Mouse (Mus musculus) 3134 (cell line): ENCODE measurements around the gene Pafah1b1.

Experiments
- DNase-seq: peaks from one replicate; pipeline ENCODE4 v3.0.0-alpha.2; 2011; ENCODE audit warnings: low spot score; ENCODE audit not compliant: insufficient read length; ENCODE audit errors: extremely low read depth

Gene Pafah1b1

DNA sequence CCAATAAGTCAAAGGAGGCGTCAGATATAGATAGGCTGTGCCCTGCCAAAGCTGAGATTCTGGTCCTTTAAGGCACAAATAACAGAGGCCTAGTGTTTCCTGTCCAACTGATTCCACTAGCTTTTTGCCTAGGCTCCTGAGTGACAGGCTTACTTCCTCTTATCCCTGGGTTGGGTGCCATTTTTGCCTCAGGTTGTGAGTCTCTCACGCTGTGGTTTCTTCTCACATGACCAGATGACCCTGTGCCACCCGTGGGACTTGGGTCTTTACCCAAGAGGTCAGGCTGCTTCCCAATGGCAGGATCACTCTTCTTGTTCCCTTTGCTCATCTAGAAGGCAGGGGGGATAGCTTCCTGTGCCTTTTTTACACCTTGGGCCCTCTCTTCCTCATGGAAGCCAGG lies 60.2 kb downstream of the Pafah1b1 start:
- DNase-seq: no peak

DNA sequence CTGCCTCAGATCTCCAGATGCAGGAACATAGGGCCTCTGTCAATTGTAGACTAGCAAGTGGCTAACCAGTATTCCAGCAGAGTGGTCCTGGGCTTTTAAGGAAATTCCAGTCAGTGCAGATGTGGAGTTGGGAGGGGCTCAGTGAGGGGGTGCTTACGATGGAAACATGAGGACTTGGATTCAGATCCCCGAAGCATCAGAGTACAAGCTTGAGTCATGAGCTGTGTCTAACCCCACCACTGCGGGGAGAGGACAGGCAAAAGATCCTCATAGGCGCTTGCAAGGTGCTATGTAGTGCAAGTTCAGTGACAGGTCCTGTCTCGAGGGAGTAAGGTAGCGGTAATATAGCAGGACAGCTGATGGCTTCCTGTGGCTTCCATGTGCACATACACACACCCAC lies 62.2 kb downstream of the Pafah1b1 start:
- no peak for DNase-seq

DNA sequence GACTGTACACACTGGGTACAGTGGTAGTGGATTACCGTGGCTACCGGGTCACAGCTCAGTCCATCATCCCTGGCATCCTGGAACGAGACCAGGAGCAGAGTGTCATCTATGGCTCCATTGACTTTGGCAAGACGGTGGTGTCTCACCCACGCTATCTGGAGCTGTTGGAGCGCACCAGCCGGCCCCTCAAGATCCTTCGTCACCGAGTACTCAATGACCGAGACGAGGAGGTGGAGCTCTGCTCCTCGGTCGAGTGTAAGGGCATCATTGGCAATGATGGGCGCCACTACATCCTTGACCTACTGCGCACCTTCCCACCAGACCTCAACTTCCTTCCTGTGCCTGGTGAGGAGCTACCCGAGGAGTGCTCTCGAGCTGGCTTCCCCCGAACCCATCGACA lies 62.8 kb downstream of the Pafah1b1 start:
- DNase-seq: no peak

DNA sequence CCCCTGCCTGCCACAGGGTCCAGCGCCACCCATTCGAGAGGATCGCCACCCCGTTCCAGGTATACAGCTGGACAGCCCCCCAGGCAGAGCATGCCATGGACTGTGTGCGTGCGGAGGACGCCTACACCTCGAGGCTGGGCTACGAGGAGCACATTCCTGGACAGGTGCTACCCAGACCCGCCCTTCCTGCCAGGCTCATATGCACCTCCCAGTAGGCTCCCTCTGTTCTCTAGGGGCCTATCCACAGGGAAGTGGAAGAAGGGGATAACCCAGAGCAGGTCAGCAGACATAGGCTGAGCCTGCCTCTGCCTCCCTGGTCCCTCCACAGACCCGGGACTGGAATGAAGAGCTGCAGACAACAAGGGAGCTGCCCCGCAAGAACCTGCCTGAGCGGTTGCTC lies 64.1 kb downstream of the Pafah1b1 start:
- DNase-seq: no peak

DNA sequence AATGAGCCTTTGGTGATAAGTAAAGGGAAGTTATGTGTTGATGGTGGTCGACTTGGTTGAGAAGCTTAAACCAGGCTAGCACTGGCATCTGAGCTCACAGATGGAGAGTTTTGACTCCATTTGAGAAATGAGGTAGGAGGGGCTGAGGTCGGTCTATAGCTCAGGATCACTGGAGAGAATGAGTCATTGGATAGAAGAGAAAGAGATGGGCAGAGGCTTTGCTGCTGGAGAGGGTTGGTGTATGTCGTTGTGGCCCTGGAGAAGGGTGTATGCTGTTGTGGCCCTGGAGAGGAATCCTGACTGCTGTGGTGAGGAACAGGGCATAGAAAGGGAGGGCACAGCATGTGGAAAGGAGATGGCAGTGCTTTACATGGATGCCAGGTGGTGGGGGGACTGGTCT lies 68.5 kb downstream of the Pafah1b1 start:
- DNase-seq: no peak

DNA sequence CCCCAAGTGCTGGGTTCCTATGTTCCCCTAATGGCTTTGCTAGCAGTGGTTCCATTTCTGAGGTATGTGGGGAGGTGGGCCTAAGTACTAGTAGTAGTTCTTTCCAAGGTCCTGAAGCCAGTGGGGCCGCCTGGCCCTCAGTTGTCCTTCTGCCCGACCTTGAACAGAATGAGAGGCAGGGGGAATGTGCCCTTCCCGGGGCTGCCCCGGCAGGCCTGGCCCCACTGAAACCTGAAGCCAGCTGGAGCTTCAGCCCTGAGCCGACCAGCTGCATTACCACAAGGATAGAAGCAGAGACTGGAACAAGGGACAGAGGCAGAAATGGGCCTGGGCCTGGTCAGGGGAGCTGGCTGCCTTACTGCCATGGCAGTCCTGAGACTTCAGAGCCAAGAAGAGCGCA lies 71.1 kb downstream of the Pafah1b1 start:
- DNase-seq: no peak

DNA sequence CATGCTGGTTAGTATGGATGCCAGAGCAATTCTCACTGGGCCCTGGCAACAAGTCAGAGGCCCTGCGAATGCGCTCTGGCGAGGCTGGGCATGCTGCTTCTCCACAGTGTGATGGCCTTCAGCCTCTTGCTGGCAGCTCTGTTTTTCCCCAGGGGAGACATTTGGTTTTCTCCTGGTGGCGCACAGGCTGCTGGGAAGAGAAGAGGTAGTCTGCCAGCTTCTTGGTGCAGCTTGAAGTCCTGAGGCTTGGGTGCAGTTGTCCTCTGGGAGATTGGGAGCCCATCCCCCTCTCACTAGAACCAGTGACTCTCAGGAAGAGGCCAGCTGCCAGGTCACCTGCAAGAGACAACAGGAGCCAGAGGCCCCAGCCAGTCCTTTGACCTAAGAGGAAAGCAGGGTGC lies 71.7 kb downstream of the Pafah1b1 start:
- no peak for DNase-seq

DNA sequence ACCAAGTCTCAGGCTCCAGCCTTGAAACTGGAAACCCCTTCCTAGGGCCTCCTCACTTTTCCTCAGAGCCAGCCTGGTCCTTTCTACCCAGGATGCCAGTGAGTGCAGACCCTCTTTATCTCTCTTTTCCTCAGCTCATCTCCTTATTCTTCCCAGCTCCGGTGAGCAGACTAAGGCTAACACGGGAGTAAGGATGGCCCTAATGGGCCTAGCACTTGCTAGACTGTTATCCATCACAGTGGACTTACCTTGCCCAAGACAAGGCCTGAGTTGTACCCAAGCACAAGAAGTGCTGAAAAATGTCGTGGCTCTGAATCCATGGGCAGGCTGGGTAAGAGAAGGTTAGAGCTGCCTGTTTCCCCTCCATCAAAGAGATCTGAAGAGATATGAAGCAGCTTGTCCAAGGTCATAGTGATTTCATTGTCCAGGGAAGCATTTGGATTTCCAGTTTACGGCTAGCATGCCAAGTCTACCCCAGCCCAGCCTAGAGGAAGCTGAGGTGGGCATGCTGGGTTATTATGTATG lies 73.8 kb downstream of the Pafah1b1 start:
- no peak for DNase-seq

DNA sequence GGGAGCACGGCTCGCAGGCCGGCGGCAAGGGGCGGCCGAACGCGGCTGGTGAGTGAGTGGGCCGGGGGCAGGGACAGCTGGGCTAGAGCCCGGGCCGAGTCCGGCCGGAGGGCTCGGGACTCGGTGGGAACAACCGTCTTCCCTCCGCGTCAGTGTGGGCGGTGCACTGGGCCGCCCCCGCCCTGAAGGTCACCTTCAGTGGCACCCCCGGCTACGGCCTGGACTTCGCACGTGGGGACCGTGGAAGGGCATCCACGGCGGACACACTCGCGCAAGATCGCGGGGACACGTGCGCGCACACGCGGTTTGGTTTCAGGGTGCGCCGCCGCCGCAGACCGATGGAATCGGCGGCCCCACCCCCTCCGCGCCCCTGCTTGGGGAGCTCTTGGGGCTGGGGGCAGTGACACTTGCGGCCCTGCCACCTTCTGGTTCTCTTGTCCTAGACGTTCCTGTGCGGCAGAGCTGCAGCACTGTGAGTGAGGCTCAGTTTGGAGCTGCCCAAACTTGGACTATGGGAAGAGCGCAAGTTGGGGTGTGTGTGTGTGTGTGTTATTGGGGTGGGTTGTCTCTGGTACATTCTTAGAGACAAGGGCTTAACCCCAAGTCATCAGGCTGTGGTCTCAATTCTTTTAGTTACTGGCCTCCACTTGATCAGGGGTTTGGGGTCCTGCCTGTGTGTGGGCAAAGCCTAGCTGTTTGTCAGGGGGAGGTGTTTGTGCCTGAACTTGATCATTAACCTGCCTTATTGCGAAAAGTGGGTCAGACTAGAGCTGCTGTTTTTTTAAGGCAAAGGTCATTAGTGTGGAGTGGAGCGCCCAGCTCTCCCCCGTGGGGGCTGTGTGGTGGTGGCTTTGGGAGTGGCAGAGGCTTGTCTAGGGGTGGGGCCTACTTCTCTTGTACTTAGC lies 74.6 kb downstream of the Pafah1b1 start:
- peak; percentile 40 for DNase-seq

DNA sequence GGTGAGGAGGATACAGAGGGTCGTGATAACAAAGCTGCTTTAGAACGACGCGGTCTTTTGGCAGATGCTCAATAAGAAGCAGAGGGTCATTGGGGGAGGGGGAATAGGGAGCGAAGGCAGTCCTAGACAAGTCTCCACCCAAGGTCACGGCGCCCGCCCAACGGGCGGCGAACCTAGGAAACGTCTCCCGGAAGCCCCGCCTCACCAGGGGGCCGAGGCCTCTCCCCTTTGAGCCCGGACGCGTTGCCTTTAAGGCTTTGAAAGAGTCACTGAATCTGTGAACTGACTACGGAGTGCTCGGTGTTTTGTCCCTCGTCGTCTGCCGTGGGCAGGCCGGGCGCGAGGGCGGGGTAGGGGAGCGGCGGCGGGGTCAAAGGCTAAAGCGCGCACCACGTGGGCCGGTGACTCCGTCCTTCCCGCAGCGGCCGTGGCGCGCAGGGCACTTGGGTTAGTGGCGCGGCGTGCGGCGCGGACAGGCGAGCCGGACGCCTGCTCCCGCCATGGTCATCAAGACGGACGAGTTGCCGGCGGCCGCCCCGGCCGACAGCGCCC lies 75.3 kb downstream of the Pafah1b1 start, which contains the start of gene Cluh:
Gene Cluh (plus strand): TSS at position 401 of the 552 bp plus-strand sequence.
- peak; percentile 99 for DNase-seq

DNA sequence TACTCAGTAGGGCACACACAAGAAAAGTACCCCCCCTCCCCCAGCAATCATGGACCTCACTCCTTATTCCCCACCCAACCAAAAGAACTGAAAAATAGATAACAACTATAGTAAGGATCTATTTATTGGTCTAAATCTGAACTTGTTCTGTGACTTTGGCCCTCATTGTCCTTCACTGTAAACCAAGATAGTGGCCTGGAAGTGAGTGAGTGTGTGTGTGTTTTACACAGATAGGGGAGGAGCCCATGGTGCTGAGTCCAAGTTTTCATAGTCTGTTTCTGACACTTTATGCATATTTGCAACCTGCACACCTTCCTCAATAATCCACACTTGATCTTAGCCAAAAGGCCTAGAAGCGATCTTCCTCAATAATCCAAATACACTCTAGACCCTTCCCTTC lies 75.8 kb downstream of the Pafah1b1 start:
- no peak for DNase-seq

DNA sequence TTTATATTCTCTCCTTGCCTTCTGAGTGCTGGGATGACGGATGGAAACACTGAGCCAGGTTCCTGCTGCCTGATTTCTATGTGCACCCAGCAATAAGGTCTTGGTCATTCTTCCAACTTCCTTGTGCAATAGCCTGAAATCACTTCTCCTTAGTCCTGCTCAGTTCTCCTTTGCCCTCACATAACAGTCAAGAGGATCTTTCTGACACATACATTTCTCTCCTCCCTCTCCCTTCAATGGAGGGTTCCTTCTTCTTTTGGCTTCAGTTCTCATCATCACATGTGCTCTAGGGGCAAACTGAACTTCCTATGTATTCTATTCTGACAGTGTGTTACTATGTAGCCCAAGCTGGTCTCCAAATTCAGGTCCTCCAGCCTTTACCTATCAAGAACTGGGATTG lies 76.5 kb downstream of the Pafah1b1 start:
- no peak for DNase-seq

DNA sequence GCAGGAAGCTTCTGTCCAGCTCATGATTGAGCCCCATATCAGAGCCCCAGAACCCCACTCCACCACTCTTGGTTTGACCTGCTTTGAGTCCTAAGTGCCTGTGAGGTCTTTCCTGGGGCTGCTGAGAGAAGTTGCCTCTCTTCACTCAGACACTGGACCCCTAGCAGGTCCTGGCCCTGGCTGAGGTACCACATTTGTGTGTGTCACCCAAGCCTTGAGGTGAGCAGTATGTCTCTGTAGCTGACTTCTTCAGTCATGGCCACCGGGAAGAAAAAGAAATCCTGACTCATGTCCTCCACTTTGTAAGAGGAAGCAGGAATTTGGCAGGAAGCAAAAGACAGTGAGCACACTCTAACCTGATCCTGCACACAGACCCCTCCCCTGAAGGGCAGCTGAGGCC lies 84.8 kb downstream of the Pafah1b1 start:
- no peak for DNase-seq

DNA sequence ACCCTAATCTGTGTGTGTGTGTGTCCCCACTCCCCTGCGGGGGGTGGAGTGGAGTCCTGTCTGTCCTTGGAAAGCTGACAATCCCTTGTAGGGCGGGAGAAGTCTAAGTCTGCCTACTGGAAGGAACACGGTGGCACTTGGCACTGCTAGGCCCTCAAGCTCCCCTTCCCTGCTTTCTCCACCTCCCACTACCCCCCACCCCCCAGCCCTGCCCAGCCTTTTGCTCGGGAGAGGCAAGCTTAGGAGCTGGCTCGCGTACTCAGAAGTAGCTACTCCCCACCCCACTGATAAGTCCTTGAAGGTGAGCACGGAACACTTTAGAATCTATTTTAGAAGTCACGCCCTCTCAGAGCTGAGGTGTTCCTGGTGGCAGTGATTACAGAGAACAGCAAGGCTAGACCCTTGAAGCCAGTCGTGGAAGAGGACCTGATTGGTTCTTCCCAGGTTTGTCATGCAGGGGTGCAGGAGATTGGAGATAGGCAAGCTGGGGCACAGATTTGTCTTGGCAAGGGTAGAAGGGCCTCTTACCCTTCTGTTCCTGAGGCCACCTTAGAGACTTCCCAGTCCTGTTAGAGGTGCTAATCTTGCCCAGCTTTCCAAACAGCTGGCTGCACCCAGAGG lies 85.6 kb downstream of the Pafah1b1 start:
- no peak for DNase-seq

DNA sequence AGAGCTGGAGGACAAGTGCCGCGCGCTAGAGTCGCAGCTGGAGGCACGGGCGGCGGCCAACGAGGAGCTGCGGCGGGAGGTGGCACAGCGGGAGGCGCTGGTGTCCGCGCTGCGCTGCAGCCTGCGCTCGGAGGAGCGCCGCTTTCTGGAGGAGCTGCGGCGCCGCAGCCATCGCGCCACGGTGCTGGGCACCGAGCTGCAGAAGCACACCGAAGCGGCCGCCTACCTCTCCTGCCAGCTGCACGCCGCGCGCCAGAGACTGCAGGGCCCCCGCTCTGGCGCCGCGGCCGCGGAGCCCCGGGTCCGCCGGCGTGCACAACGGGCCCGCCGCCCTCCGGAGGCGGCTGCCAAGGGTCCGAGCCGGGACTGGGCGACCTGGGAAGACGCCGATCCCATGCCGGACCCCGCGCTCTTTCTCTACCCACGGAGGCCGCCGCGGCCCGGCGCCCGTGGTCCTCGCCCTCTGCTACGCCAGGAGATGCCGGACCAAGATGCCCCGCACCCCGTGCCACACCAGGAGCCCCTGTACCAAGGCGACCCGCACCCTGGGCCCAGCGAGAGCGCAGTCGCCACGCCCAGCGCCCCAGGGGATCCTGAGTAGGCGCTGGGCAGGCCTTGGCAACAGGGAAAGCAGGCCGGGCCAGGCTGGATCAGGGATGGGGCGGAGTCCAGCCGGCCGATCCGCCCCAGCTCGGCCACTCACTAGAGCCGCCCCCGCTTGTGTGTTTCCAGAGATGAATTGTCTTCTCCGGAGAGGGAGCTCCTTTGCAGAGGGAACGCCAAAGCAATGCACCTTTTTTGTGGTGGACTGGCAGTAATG lies 86.3 kb downstream of the Pafah1b1 start:
- DNase-seq: peak; percentile 94

DNA sequence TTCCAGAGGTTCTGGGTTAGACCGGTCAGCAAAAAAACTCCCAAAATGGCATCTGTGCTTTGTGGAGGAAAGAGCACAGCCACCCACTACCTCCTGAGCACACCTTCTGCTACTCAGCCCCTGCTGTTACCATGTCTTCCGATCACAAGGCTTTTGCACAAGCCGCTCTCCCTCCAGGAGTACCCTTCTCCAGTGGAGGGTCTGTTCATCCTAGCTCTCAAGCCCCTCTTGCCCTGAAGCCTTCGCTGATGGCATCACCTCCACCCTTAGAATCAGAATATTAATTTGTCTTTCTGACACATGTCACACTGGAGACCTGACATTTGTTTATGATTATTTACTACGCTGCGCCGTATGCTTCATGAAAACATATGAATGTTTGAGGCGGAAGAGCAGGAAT lies 87.0 kb downstream of the Pafah1b1 start:
- no peak for DNase-seq

DNA sequence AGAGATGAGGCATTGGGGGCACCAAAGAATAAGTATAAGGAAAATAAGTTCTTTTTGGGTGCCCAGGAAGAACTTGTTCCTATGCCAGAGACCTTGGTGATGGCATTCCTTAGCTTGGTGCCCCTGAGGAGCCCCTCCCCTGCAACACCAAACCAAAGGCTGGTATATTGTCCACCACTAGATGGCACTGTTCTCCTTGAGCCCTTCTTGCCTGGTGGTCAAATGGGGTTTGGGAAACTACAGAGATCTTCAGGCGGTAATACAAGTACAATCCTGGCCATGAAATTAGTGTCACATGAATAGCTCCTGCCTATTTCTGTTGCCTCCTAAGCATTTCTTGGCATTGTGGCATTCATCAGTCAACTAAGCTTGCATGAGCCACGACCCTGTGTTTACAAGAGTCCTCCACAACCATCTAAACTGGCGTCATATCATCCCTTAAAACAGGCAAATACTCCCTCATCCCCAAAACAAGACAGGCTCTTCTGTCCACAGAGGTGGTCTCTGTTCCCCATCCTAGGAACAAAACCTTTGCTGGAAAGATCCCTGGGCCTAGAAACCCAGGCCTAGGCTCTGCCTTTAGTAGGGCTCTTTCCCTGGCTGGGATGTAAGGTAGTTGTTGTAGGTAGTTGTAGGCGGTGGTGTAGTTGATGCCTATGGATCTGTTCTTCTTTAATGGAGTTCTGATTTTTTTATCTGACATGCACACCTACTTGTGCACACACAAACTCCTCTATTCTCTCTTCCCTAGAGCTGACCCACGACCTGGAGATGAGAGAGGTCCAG lies 89.8 kb downstream of the Pafah1b1 start:
- DNase-seq: peak; percentile 46

DNA sequence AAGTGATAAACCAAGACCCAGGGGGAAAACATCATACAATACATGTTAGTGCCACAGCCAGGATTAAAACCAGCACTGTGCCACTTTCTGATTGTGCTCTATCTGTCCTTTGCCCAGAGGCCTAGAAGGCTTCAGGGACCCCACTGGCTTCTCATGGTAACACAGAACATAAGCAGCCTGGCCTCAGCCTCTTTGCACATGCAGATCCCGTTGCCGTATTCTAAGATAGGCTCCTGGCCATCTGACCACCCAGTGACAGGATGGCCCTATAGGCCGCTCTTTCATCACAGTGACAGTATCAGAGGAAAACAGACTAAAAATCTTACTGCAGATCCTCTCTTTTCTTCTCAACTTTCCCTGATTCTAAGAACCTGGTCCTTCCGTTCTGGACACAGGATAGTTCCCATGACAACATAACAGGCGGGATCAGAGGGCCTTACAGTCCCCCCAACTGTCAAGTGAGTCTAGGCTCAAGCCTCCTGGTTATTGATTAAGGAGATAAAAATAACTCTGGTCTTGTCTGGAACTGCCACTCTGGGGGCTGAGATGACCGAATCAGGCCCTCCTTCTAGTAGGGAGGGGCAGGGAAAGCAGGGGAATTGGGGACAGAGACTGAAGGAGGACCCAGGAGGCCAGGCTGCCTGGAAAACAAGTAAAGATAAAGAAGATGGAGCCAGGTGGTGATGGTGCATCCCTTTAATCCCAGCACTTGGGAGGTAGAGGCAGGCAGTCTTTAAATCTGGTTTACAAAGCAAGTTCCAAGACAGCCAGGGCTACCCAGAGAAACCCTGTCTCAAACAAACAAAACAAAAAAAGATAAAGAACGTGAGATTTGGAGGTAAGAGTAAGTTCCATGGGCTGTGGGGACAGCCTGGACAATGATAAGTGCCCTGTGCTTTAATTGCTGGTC lies 92.3 kb downstream of the Pafah1b1 start:
- no peak for DNase-seq

DNA sequence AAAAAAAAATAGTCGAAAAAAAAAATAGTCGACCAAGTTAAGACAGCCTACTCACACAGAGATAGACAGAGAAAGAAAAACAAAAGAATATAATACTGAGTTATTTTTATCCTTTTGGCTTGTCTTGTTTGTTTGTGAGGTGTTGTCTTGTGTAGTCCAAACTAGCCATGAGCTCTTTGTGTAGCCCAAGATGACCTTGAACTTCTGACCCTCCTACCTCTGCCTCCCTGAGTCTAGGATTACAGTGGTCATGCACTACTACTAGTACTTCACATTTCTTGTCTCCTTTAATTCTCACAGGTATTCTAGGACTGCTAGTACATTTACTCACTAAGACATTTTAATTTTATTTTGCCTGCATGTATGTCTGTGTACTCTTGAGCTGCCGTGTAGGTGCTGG lies 97.0 kb downstream of the Pafah1b1 start:
- no peak for DNase-seq
